Mouse (Mus musculus): Measurements from ENCODE around the gene Fzd4.

DNA sequence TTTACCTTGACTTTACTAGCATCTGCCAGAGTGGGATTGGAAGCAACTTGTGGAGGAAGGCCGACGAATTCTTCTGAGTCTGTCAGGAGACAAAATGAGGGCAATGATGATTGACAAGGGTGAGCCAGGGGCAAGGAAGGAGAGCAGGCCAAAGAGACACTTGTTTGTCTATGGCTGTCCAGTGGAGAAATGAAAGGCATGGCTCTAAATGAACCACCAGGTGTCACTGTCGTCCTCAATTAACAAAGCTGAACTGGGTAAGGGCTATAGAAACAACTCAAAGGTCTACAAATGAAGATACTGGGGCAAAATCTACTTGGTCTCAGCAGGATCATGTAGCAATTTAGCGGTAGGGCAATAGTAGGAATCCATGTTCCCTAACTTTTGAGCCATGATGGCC lies 33.4 kb downstream of the Fzd4 start:
- TF ChIP-seq POLR2A (IDR thresholded peaks at IDR 0.05; ENCODE audit: insufficient read depth, low read depth, low read length): no peak
- TF ChIP-seq CTCF (IDR thresholded peaks at IDR 0.05; ENCODE audit: insufficient read depth, low read depth, low read length): no peak
